Mouse (Mus musculus): ENCODE results near the gene Ccr2. TPM values are rescaled to one million over a fixed set of nuclear protein-coding genes. Genes with fewer than 3 reads are reported as not detected.
"Not testable (repeated sequence)": the region's sequence is repeated elsewhere in the genome, so short reads cannot be mapped to it uniquely, and the experiment has no call there.

Ccr2 gene
- under 1 TPM; 0.47 to 0.51 TPM for total RNA-seq (2021)
- long read RNA-seq, experiment 1, full-length matches to known transcripts: 2 of 2 reads
- long read RNA-seq, experiment 1, partial matches to known transcripts: 0 of 2 reads
- long read RNA-seq, experiment 1, other reads (novel, unspliced or antisense): 0 of 2 reads
- long read RNA-seq, experiment 2, full-length matches to known transcripts: 1 of 1 reads
- long read RNA-seq, experiment 2, partial matches to known transcripts: 0 of 1 reads
- long read RNA-seq, experiment 2, other reads (novel, unspliced or antisense): 0 of 1 reads

GRCm38 (mm10) chr9:124101723-124102122 is at the start of gene Ccr2:
TSS of gene Ccr2 (plus strand) at chr9:124101950.
- intact Hi-C loops (cut with DNase I): no loop called here
- H3K4me3 ChIP-seq: no peak within 1 kb of the TSS
- TF ChIP-seq CTCF (IDR thresholded peaks at IDR 0.05): no peak
- no peak within 1 kb of the TSS for H3K27ac ChIP-seq
- DNase-seq: no peak

DNA sequence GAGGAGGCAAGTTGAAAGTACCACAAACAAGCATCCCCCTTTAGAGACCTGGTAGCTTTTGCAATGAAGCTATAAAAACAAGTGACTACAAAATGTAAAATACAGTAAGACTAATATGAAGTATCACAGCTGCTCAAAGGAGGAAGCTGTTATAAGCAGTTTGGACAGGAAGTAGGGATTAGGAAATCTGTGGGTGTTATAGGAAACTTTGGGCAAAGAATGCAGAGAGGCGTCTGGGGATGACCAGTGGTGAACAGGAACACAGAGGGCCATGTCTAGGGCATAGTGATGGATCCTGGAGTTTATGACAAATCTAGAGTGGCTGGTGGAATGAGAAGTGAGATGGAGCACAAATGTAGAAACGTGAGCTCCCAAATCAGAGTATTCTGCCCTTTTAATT is 48.2 kb upstream of the Ccr2 start:
- DNase-seq: no peak
- H3K4me3 ChIP-seq: no peak overlapping the region
- no peak for TF ChIP-seq CTCF (IDR thresholded peaks at IDR 0.05)

DNA sequence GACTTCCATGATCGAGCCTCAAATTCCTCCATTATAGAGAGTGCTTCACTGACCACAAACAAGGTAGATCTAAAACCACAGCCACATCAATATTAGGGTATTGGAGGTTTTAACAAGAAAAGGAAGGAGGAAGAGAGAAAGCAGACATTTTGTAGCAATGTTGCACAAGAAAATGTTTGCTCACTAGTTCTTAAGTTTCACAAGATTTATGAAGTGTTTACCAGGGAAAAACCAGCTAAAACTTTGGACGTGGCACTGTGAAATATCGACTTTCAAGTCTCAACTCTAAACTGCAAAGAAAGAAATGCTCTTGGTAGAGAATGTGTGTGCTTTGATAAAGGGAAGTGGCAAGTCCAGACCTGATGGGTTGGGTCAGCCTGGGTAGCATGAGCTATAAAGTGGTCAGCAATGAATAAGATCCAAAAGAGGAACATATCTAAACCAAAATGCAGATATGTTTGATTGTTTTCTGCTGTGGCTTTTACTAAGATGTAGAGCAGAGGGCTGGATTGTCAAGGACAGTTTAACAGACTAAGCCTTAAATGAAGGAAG is 45.5 kb upstream of the Ccr2 start:
- H3K4me3 ChIP-seq: no peak overlapping the region
- no peak overlapping the region for H3K27ac ChIP-seq
- no peak for TF ChIP-seq CTCF (IDR thresholded peaks at IDR 0.05)
- no peak for DNase-seq
- intact Hi-C loops (cut with DNase I): no loop called here

More for the DNA sequence above, 48.2 kb upstream of the Ccr2 start:
- intact Hi-C loops (cut with DNase I): no loop called here
- H3K27ac ChIP-seq: no peak overlapping the region

DNA sequence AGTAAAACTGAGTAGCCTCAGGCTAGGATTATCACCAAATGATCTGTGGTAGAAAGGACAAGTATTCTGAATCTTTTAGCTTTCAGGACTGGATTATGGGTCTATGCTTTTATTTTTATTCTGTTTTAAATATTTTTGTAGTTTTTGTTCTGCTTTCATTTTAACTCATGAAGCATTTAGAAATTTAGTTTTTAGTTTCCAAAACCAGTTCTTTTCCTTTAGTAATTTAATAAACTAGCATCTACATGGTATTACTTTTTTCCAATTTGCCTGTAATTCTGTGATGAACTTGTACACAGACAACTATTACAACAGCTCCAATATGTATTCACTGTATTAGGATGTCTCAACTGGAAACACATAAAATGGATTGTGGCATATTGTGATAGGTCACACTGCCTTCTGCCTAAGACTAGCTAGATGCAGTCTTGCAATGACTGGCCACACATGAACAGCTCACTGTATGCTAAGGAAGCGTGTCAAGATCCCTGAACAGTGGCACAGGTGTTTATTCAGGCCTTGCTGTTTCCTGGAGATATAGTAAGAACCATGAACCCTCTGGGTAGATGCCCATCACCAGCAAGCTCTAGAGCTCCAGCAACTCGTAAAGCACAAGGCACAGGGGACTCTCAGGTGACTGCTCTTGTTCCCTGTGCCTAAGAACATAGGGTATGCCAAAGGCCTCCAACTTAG is 41.9 kb upstream of the Ccr2 start:
- TF ChIP-seq CTCF (IDR thresholded peaks at IDR 0.05): no peak
- Histone ChIP-seq H3K4me3 (no peak overlapping the region), H3K27ac (no peak overlapping the region)
- no peak for DNase-seq
- intact Hi-C loops (cut with DNase I): no loop called here

GRCm38 (mm10) chr9:124061474-124062432 is 40.0 kb upstream of the Ccr2 start:
- H3K4me3 ChIP-seq; H3K27ac ChIP-seq; intact Hi-C loops (cut with DNase I); DNase-seq: not testable (repeated sequence)

DNA sequence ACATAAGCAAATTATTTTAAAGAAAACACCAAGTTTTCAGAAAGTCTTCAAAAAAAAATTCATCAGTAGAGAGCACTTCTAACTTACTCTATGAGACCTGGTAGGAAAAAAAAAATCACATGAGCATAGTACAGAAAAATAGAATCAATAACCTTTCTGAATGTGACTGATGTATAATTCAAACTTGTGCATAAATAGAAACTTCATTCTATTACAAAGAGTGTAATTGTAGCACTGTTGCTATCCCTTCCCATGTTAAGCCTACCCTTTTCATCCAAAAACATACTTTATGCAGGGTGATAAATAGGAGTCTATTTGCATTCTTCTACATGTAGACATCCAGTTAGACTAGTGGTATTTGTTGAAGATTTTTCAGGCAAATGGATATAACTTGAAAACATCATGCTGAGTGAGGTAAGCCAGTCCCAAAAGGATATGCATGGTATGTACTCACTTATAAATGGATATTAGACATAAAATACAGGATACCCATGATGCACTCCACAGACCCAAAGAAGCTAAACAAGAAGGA is 35.1 kb upstream of the Ccr2 start:
- TF ChIP-seq CTCF (IDR thresholded peaks at IDR 0.05): no peak
- Histone ChIP-seq H3K27ac (no peak overlapping the region), H3K4me3 (no peak overlapping the region)
- DNase-seq: no peak
- intact Hi-C loops (cut with DNase I): no loop called here

DNA sequence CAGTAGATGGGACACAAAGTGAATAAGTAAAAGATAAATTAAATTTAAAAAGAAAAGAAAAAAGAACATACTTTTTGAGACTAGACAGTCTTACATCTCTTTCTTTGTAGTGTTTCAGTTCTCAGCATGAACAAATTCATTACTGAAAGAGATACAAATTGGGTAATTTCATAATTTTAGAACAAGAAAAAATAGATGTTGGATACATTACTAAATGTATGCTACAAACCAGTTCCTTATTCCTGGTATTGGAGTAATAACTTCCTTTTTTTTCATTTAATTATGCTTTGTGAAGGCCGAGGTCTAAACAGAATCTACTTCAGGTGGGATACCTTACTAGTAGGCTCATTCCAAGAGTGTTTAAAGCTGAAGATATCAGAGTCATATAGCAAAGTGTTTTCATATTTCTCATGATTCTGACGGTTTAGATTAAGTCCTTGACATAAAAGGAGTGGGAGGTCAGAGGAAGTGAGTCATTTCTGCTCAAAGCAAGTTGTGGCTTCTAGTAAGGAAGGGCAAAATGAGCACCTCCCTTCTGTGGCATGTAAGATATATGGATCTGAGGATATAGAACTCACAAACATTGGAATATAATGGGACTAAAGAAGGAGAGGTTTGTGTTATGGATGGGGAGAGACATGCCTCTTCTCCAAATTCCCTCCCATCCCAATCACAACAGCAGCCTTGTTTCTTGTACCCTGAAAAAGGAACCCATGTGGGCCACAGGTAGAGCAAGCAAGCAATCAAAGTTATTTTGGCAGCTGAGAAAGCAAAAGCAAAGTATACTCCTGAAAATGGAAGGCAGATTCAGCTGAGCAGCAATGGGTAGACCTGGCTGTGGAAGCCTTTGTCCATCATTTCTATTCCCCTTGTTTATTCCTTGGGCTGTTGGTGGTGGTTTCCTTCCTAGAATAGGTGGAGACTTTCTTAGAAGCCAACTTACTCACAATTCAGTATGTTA is 33.4 kb upstream of the Ccr2 start:
- intact Hi-C loops (cut with DNase I): no loop called here
- no peak for TF ChIP-seq CTCF (IDR thresholded peaks at IDR 0.05)
- no peak for DNase-seq
- H3K4me3 ChIP-seq: no peak overlapping the region
- 0 out of 2 replicates have a peak overlapping the region, but pooled peaks have one; percentile 16 for H3K27ac ChIP-seq

- Histone ChIP-seq H3K4me3 (no peak overlapping the region), H3K27ac (no peak overlapping the region)
- TF ChIP-seq CTCF (IDR thresholded peaks at IDR 0.05): no peak
- no peak for DNase-seq
- intact Hi-C loops (cut with DNase I): no loop called here
Observed at GRCm38 (mm10) chr9:124071506-124071905, 30.2 kb upstream of the Ccr2 start.

GRCm38 (mm10) chr9:124079803-124080202 is 21.9 kb upstream of the Ccr2 start:
- intact Hi-C loops (cut with DNase I): no loop called here
- DNase-seq: no peak
- TF ChIP-seq CTCF (IDR thresholded peaks at IDR 0.05): no peak
- Histone ChIP-seq H3K27ac (no peak overlapping the region), H3K4me3 (no peak overlapping the region)

DNA sequence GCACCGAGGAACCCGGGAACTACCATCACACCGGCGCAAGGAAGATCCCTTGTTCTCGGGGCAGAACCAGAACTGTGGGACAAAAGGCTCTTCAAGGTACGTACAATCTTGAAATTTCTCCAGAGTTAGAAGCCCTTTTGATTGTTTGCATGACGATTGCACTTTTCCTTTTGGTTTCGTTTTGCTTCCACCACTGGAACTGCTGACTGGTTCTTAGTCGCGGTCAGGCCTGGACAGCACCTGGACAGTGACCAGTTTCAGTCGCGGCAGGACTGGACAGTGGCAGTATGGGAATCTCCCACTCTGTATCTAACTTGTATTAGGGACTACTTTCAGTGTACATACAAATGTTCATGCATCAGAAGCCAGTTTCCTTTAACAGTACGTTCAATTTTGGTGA is 21.3 kb upstream of the Ccr2 start:
- intact Hi-C loops (cut with DNase I); H3K4me3 ChIP-seq: not testable (repeated sequence)

DNA sequence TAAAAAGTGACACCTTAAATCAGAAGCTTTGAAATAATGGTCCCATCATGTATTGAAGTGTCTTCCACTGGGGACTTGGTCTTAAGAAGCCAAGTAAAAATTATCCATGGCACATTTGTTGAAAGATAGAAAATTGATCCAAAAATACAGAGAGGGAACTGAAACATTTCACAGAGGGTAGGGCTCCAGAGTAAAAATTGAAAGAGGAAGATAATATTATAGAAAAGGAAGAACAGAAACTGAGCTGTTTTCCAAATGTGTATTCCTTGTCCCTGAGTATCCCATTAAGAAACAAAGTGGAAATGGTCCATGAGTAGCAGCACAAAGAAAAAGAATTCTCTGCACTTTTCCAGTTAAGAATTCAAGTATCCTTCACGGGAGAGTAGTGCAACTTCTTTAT is 11.3 kb upstream of the Ccr2 start:
- no peak for TF ChIP-seq CTCF (IDR thresholded peaks at IDR 0.05)
- Histone ChIP-seq H3K4me3 (no peak overlapping the region), H3K27ac (no peak overlapping the region)
- no peak for DNase-seq
- intact Hi-C loops (cut with DNase I): no loop called here

More for the DNA sequence above, 21.3 kb upstream of the Ccr2 start:
- not testable (repeated sequence) for DNase-seq, H3K27ac ChIP-seq

Data from gastrocnemius, adult 2 months (tissue).